Mouse (Mus musculus): ENCODE measurements at regions not wholly inside any gene's neighbourhood (a gene's known extent, or its start where the extent isn't known, plus 50 kb on each side); places are given as distances from the start of the nearest gene placed in this dataset.

GRCm38 (mm10) chr2:21043302-21043701, 74.6 kb upstream of the Arhgap21 start:
- TF ChIP-seq CTCF (IDR thresholded peaks at IDR 0.05; ENCODE audit: borderline replicate concordance, insufficient read depth, low read depth, low read length) (no peak), POLR2A (IDR thresholded peaks at IDR 0.05; ENCODE audit: borderline replicate concordance, insufficient read depth, low read length) (no peak)

Measured in cerebellum, adult 2 months (tissue).